ENCODE assay signal across 1 mouse cellular context in the genomic region with DNA sequence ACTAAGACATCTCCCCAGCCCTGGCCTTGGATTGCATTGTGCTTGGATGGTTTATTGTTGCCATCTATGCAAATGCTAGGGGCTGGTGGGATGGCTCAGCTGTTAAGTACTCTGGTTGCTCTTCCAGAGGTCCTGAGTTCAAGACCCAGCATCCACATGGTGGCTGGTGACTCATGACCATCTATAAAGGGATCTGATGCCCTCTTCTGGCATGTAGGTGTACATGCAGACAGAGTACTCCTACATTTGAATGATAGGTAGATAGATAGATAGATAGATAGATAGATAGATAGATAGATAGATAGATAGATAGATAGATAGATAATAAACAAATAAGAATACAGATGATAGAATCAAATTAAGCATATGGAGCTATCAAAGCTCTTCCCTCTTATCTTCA.
A peak's percentile ranks its signal among the peaks of the same experiment; 100 is the strongest.
TF ChIP-seq lines count a peak whose summit lies in the region.

No protein-coding gene starts in this region.

TF ChIP-seq in MEL, 35 proteins besides CTCF, POLR2A, EP300 and RAD21:
- TF ChIP-seq ZC3H11A (IDR thresholded peaks at IDR 0.05; ENCODE audit: low read depth, low read length) (peak; percentile 27; the same call in 1 of the 2 replicates), SMC3 (IDR thresholded peaks at IDR 0.05; ENCODE audit: low read depth, low read length) (peak; percentile 35), GATA1 (IDR thresholded peaks at IDR 0.05; ENCODE audit: low read depth, low read length) (0 out of 2 replicates have a peak, but pooled peaks have one; percentile 16)
